Mouse (Mus musculus) lung, postnatal 14 days (tissue): ENCODE data around the gene Pop7.

Experiments used
- DNase-seq: peaks from one replicate; pipeline ENCODE4 v3.0.0; 2021

Gene Pop7

GRCm38 (mm10) chr5:137487616-137488015, 14.7 kb downstream of the Pop7 start:
- no peak for DNase-seq

- no peak for DNase-seq
Measured at GRCm38 (mm10) chr5:137485851-137486155, 16.5 kb downstream of the Pop7 start.

GRCm38 (mm10) chr5:137485071-137485850, 17.1 kb downstream of the Pop7 start:
- no peak for DNase-seq

- DNase-seq: no peak
Measured at GRCm38 (mm10) chr5:137481897-137482296, 20.4 kb downstream of the Pop7 start.

- peak; percentile 90 for DNase-seq
Measured at GRCm38 (mm10) chr5:137481138-137481537, 21.2 kb downstream of the Pop7 start.

GRCm38 (mm10) chr5:137476964-137477363, 25.4 kb downstream of the Pop7 start, which contains the start of gene Zan:
Gene Zan (minus strand): TSS chr5:137477064.
- DNase-seq: no peak

GRCm38 (mm10) chr5:137474351-137474750, 28.0 kb downstream of the Pop7 start:
- DNase-seq: no peak

GRCm38 (mm10) chr5:137472252-137472904, 29.9 kb downstream of the Pop7 start:
- no peak for DNase-seq

- no peak for DNase-seq
Measured at GRCm38 (mm10) chr5:137466946-137467345, 35.4 kb downstream of the Pop7 start.

GRCm38 (mm10) chr5:137465049-137465448, 37.3 kb downstream of the Pop7 start:
- peak; percentile 11 for DNase-seq

GRCm38 (mm10) chr5:137455866-137456591, 46.3 kb downstream of the Pop7 start:
- DNase-seq: peak; percentile 18

GRCm38 (mm10) chr5:137455206-137455605, 47.1 kb downstream of the Pop7 start:
- no peak for DNase-seq
